Mouse (Mus musculus): Measurements from ENCODE around the gene Tmem270.

Tmem270 gene

DNA sequence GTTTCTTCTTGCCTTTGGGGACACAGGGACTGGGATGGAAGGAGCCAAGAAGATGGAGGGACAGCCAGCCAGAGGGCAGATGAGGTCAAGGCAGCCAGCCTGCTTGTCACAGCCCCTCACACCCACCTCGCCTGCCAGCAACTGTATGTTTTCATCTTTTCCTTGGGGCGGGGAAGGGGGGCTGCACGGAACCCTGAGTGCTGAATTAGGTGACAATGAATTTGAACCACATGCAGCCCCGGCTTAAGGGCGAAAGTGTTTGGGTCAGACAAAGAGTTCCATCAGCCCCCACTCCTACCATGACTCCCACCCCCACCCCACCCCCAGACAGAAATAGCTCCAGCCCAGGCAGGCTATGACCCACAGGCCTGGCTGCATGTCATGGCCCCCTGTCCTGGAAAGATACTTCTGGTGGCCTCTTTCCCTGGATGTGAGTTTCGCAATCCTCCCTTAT is 15.9 kb downstream of the Tmem270 start:
- no peak for DNase-seq (ENCODE audit: extremely low read depth, low read depth, low spot score)

DNA sequence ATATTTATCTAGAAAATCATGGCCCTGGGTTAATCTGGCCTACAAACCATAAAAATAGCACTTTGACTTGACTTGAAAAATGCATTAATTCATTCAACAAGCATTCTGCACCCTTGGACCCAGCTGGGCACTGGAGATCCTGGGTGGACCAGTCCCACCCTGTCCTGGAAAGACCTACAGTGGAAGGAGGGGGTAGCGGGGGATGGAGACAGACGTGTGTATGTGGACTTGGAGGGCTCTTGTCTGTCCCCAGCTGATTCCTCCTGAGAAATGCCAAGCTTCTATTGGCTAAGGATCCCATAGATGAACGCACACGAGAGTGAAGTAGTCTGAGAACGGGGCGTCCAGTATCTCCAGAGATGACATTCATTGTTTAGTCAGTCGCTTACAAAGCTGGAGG is 18.0 kb downstream of the Tmem270 start:
- no peak for DNase-seq (ENCODE audit: extremely low read depth, low read depth, low spot score)

DNA sequence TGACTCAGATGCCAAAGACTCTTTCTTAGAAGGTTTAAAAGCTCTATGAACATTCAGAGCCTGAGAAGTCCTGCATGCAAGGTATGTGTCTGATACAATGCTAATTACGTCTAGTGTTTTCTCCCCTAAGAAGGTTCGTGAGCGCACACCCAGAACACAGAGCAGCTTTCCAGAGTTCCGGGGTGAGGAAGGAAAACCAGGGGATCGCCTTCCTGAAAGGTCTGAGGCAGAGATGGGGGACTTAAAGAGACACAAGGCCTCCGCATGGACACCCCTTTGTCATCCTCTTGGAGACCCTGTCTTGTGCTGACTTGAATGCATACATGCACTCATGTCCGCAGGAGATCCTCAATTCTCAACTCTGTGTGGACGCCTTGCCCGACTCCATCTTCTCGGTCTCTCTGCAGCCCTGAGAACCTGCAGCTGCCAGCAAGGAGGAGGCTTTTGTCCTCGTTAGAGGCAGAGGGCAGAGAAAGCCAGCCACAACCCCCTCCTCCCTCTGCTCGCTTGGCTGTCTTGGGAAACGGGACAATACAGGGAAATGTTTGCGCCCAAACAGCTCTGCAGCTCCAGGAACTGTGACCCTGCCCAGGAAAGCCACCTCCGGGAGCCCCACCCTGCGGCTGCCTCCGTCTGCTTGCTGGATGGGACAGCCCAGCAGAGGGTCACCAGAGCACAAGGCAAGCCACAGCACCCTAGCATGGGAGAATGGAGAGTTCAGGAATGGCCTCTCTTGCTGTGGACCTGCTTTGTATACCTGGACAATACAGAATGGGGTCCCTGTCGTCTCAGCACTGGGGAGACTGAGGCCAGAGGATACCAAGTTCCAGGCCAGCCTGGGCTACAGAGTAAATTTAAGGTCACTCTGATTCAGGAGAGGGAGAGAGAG is 18.8 kb downstream of the Tmem270 start:
- DNase-seq (ENCODE audit: extremely low read depth, low read depth, low spot score) = no peak

DNA sequence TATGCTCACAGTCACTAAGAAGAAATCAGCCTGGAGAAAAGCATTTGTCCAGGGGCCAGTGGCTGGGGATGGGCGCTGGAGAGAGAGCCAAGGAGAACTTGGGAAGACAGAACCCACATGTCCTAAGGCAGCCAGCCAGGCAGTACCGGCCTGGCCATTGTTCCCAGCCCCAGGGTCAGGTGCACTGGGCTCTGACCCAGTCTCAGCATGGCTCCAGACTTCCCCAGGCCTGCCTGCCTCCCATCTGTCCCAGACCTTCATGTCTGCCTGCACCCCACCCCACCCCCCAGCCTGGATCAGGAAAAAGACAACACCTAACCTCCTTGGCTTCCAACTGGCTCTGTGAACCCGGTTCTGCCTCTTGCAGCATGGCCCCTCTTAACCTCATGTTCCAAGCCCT is 23.5 kb downstream of the Tmem270 start:
- no peak for DNase-seq (ENCODE audit: extremely low read depth, low read depth, low spot score)

DNA sequence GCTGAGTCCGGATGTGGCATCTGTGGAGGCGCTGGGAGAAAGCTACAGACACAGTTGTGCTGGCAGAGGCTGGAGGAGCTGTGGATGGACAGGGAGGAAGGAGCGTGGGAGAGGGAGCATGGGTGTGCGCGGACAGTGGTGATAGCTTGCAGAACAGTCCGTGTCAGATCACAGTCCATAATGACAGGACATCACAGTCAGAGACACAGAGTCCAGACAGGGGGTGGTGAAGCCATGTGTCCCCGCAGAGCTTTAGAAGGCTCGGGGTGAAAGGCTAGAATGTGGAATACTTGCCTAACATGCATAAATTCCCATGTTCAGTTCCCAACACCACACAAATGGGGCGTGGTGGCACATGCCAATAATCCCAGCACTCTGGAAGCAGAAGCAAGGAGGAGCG is 29.7 kb downstream of the Tmem270 start:
- no peak for DNase-seq (ENCODE audit: extremely low read depth, low read depth, low spot score)

DNA sequence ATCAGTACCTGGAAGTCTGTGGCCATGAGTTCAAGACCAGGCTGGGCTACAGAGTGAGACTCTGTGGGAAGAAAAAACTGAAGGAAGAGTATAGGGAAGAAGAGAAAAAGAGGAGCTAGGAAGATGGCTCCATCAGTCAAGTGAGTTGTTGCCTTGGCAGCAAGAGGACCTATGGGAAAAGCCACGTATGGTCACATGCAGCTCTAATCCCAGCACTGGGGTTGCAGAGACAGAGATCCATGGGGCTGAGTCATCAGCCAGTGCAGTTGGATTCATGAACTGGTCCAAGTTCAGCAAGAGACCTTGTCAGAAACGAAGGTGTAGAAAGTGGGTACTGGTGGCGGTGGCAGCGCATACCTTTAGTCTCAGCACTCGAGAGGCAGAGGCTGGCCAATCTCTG is 31.3 kb downstream of the Tmem270 start:
- no peak for DNase-seq (ENCODE audit: extremely low read depth, low read depth, low spot score)

DNA sequence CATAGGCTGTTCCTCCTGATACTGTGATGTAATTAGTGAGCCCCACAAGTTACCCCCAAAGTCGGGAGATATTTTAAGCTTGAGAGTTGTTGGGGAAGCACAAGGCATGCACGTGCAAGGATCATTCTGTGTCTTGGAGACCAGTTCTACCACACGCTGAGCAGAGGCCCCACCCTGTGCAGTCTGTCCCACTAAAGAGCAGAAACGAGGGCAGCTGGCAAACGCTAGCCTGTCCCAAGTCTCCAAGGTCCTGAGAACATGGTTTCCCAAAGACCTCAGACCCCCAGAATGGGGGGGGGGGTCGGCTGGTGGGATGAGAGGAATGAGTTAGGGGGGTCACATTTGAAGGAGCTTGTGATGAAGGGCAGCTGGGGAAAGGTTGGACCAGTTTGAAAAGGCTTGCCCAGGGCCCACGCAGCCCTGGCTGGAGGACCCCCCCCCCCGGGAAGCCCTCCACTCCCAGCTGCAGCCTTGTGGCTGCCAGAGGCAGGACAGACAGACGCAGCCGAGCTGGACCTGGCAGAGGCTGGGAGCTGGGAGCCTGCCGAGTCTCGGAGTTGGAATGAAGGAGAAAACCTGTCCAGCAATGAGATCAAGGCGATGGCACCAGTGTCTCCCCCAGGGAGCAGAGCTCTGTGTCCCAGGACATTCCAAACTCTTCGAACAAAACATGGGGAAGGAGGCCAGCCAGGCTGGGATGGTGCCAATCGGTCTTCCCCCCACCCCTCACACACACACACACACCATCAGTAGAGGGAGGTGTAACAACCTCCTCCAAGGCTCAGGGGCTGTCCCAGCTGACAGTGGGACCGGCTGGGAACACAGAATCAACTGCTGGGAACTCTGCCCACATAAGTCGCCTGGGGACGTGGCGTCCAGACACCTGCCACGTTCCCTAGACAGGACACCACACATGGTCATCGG is 32.3 kb downstream of the Tmem270 start:
- no peak for DNase-seq (ENCODE audit: extremely low read depth, low read depth, low spot score)

DNA sequence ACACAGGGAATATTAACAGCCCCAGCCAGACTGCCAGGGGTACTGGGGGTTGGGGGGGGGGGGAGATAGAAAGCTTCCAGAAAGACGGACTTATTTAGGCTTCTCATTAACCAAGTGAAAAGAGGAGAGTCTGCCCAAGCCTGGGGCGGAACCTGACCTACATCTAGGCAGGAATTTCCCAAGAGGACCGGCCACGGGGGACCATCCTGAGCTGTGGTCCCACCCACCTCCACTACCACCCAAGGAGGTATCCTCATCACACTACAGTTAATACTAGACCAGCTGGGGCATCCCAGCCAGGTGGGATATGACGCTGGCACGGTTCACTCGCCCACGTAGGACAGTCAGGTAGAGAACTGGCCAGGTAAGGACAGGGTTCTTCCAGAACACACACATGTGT is 33.5 kb downstream of the Tmem270 start:
- no peak for DNase-seq (ENCODE audit: extremely low read depth, low read depth, low spot score)

DNA sequence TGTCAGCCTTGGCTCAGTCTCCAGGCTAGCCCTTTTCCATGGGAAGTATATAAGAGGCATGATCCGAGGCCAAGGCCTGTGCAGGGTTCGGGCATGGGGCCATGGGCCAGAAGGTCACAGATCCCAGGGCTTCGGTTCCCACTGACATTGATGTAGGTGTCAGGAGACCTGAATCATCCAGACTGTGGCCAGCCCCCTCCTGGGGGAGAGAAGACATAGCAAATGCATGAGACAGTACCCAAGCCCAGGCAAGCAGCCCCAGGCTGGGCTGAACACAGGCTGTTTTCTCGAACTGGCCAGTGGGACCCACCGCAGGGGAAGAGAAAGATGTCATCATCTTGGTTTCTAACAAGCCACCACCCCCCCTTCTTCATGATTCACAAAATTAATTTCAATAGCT is 33.9 kb downstream of the Tmem270 start:
- DNase-seq (ENCODE audit: extremely low read depth, low read depth, low spot score) = no peak

DNA sequence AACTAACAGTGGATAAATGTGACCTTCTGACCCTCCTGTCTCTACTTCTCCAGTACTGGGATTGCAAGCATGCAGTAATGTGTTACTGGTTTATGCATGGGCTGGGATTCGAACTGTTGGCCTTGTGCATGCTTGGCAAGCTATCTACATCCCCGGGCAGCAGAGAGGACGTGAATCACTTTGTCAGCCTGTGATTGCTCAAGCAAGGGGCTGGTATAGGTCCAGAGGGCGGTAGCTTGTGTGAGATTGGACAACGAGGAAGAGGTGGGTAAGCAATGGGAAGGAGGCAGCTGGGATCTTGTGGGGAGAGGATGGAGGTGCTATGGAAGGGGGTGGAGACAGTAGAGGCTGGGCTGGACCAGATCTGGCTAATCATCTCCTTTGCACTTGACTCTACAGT is 38.0 kb downstream of the Tmem270 start:
- no peak for DNase-seq (ENCODE audit: extremely low read depth, low read depth, low spot score)

DNA sequence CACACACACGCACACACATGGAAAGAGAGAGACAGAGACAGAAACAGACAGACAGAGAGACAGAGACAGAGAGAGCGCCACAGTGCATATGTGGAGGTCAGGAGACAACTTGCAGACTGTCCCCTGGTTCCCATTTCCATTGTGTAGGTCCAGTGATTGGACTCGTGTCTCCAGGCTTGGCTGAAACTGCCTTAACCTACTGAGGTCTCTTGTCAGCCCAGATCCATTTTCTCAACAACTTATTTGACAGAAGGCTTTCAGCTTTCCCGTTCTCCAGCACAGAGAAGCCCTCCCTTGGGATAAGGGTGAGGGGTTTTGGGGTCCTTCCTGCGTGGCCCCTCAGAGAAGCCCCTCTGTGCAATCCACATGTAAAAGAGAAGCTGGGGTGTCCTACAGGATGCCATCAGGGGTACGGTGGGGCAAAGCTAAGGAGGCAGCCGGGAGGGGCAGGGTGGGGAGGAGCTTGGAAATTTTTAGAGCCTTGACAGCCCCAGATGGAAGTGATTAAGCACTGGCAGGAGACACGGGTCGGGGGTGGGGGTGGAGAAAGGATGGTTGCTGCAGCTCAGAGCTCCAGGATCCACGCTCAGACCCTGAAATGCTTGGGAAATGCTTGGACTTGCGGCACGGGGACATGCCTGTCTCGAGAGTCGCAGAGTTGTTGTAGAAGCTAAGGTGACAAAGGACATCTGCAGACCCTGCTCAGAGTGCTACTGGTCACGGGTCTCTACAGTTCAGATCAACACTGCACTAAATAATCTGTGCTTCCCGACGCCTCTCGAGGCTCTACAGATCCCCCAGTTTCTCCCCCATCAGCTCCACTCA is 39.0 kb downstream of the Tmem270 start:
- DNase-seq (ENCODE audit: extremely low read depth, low read depth, low spot score) = no peak

DNA sequence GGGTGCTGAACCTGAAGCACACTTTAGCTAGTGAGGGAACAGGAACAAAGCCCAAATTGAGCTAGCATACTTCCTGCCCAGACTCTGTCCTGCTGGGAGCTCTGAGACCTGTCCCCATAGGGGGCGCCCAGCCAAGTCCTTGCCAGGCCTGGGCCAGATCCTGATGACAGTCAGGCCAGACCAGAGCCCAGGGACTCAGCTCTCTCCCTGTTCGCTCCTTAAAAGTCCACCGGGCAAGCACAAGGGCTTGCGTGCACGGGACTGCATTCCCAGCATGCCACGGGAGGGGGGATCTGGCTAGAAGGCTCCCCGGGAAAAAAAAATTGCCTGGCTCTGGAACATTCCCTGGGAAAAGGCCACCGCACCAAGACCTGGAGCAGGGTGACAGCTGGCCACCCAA is 41.4 kb downstream of the Tmem270 start:
- no peak for DNase-seq (ENCODE audit: extremely low read depth, low read depth, low spot score)

DNA sequence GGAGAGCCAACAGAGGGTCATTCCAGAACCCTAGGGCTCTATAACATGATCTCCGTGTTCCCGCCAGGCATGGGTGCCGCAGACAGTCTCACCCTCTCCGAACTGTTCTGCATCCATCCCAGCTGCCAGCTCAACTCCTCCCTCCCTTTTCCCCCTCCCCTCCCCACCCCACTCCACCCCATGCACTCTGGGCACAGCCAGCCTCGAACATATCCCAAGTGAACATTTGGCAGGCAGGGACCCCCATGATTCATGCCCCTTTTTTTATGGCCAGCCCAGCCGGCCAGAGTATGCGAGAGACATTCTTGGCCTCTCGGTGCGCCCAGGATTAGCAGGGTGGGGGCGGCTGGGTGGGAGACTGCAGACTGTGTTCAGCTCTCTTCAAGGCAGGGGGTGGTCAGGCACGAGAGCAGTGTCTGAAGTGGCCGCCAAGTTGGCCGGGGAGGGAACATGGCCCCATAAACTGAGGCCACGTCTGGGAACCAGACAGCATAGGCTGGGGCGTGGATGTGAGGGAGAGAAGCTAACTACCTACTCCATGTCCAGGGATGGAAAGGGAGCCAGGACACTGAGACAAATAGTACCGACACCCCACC is 44.5 kb downstream of the Tmem270 start:
- no peak for DNase-seq (ENCODE audit: extremely low read depth, low read depth, low spot score)

DNA sequence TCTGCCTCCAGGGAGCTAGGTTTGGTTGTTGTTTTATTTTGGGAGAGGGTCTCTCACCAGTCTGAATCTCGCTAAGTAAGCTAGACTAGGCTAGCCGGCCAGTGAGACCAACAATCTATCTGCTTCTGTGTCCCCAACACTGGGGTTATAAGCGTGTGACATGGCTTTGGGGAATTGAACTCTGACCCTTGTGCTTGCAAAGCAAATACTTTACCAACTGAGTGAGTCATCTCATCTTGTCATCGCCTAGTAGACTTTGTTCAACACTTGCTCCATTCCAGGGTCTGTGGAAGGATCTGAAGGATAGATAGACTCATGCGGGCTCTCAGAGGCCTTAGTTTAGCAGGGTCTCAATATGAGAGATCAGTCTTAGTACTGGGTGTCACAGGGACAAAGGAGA is 47.3 kb downstream of the Tmem270 start:
- no peak for DNase-seq (ENCODE audit: extremely low read depth, low read depth, low spot score)

DNA sequence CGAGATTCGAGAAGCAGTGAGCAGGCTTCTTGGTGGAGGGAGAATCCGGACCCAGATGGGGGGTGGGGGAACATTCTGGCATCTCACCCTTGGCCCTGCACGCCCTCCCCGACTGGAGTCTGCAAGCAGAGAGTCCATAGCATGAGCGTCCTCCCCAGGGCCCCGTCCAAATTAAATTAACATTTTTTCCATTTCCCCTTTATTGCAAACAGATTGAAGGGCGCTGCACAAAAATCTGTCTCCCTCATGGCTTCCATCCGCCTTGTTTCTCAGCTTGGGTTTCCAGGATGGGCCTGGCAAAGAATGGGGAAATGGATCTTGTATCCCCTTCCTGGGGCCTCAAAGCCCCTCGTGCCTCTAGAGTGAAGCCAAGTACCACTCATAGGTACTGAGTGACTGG is 48.2 kb downstream of the Tmem270 start:
- no peak for DNase-seq (ENCODE audit: extremely low read depth, low read depth, low spot score)

DNA sequence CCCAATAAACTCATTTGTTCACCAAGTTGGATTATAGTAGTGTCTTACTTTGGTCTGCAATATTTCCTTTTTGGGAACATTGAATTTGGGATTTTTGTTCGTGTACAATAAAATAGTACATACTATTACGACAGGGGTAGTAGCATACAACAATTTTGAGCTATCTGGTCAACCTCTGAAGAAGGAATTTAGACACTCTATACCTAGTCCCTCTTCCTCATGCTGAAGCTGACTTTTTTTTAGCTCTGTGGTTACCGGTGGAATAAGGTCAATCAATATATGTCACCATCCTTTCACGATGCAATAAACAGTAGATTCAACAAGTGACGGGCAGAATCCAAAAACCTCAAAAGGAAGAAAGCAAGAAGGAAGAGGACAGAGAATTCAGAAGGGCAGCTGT is 53.7 kb downstream of the Tmem270 start:
- DNase-seq (ENCODE audit: extremely low read depth, low read depth, low spot score) = no peak
